Mouse (Mus musculus) limb, embryonic 14.5 days (tissue): ENCODE data around the gene Nudt5. TPM values are rescaled to one million over a fixed set of nuclear protein-coding genes. Genes with fewer than 3 reads are reported as not detected.

Source experiments
- ATAC-seq: fragments of 200-750 bp; cut with Nextera tagmentation; 2 replicates; pipeline ENCODE4 v1.8.0; 2017; ENCODE audit warnings: low read depth, moderate number of reproducible peaks, moderate TSS enrichment; ENCODE audit not compliant: low FRiP score
- DNase-seq: peaks from one replicate; pipeline ENCODE4 v3.0.0-alpha.2; 2015; ENCODE audit warnings: low spot score
- H3K27ac ChIP-seq: fragments of 300-500 bp; sonication (generic); replicated peaks from 2 replicates; pipeline ENCODE4 v1.5.1; 2014; ENCODE audit warnings: low read depth, mild to moderate bottlenecking, low read length, moderate library complexity, mixed read lengths
- H3K27me3 ChIP-seq: fragments of 300-500 bp; sonication (generic); 2 replicates; pipeline ENCODE4 v1.6.1; 2014; ENCODE audit warnings: low read length, mixed read lengths; ENCODE audit not compliant: control insufficient read depth, insufficient read depth
- H3K36me3 ChIP-seq: fragments of 300-500 bp; sonication (generic); 2 replicates; pipeline ENCODE4 v1.6.1; 2014; ENCODE audit warnings: mild to moderate bottlenecking, low read length, moderate library complexity, mixed read lengths; ENCODE audit not compliant: control insufficient read depth, insufficient read depth
- H3K4me1 ChIP-seq: fragments of 300-500 bp; sonication (generic); 2 replicates; pipeline ENCODE4 v1.6.1; 2014; ENCODE audit warnings: antibody characterized with exemption, low read length, mixed read lengths; ENCODE audit not compliant: control insufficient read depth, insufficient read depth
- H3K4me2 ChIP-seq: fragments of 300-500 bp; sonication (generic); replicated peaks from 2 replicates; pipeline ENCODE4 v1.6.1; 2014; ENCODE audit warnings: low read depth, mild to moderate bottlenecking, low read length, moderate library complexity; ENCODE audit not compliant: severe bottlenecking
- H3K4me3 ChIP-seq: fragments of 300-500 bp; sonication (generic); replicated peaks from 2 replicates; pipeline ENCODE4 v1.5.1; 2014; ENCODE audit warnings: low read length
- H3K9ac ChIP-seq: fragments of 300-500 bp; sonication (generic); 2 replicates; pipeline ENCODE4 v1.6.1; 2014; ENCODE audit warnings: mild to moderate bottlenecking, low read depth, low read length, moderate library complexity; ENCODE audit not compliant: severe bottlenecking
- H3K9me3 ChIP-seq: fragments of 300-500 bp; sonication (generic); 2 replicates; pipeline ENCODE4 v1.6.1; 2016; ENCODE audit warnings: low read length; ENCODE audit not compliant: control insufficient read depth
- POLR2A ChIP-seq: fragments of 200-500 bp; IDR thresholded peaks from 2 replicates; pipeline ENCODE4 v1.8.0; 2012; ENCODE audit warnings: inconsistent platforms, mild to moderate bottlenecking, moderate library complexity, borderline replicate concordance; ENCODE audit not compliant: insufficient read depth, insufficient read length; ENCODE audit errors: extremely low read depth
- WGBS: fragments of 180-500 bp; shearing (Covaris S2); extraction: QIAGEN DNeasy Blood & Tissue Kit; methylation state at CpG from one replicate; pipeline ENCODE4 v1.1.7; 2014; 5-methylcytosine and 5-hydroxymethylcytosine counted together
- polyA plus RNA-seq, 2 experiments: library from polyadenylated mRNA; depleted of rRNA in 1 of 2; stranded (reverse) in 1 of 2; unstranded in 1 of 2; fragments of >200 nt; fragmentation: Nextera tagmentation in 1 of 2; extraction: Ambion mirVana in 1 of 2; gene quantifications; 2 replicates each; pipeline versions ENCODE4 v1.2.1 to v1.2.3; 2012 to 2014

Nudt5 gene
- polyA plus RNA-seq, 2 experiments, result 34.6 to 56.4 TPM

DNA sequence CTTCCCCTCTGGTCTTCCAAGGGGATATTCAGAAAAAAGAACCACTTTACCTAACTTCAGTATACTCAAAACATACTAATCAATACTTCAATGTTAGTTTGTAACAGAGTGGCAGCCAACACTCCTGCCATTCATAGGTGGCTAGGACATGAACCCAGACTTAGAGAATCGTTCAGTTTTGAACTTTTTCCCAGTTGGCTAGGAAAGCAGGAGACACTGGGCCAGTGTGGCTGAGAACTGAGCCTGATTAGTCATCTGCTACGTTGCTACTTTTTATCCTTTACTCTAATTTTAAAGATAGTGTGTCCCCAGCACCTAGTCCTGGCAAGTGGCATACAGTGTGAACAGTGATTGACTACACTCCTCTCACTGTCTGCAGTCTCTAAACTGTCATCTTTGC, 22.9 kb downstream of the Nudt5 start:
- Histone ChIP-seq H3K27me3 (no peaks in the 10 kb centered on the region), H3K9me3 (no peaks in the 10 kb centered on the region), H3K4me3 (no peak overlapping the region), H3K4me1 (no peaks in the 10 kb centered on the region), H3K27ac (no peak overlapping the region), H3K9ac (no peak overlapping the region), H3K36me3 (peaks cover 72% of the 10 kb centered on the region), H3K4me2 (no peak overlapping the region)
- TF ChIP-seq POLR2A, result no peak
- 87% methylated on average over 2 of the region's 2 CpGs for WGBS
- no peak for ATAC-seq
- DNase-seq, result no peak

DNA sequence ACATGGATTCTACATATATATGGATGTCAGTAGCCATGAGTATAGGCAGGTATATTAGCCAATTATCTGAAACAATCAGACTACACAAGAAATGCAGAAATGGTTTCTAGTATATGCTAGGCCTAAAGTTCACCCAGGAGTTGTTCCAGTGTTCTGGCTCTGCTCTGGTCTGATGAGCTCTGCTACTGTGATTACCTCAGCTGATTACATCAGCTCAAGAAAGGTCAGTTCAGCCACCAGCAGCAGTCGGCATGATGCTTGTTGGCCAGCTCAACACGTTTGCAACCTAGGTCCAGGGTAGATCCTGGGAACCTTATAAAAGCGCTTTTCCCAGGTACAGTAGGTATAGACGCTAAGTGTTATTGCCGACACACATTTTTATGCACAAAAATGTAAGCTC, 24.9 kb downstream of the Nudt5 start:
- Histone ChIP-seq H3K4me2 (no peak overlapping the region), H3K36me3 (peaks cover 76% of the 10 kb centered on the region), H3K9ac (no peak overlapping the region), H3K4me1 (no peaks in the 10 kb centered on the region), H3K4me3 (no peak overlapping the region), H3K9me3 (no peaks in the 10 kb centered on the region), H3K27ac (no peak overlapping the region), H3K27me3 (no peaks in the 10 kb centered on the region)
- DNase-seq, result no peak
- ATAC-seq, result no peak
- no peak for TF ChIP-seq POLR2A
- WGBS, result 90% methylated on average over 5 of the region's 5 CpGs

DNA sequence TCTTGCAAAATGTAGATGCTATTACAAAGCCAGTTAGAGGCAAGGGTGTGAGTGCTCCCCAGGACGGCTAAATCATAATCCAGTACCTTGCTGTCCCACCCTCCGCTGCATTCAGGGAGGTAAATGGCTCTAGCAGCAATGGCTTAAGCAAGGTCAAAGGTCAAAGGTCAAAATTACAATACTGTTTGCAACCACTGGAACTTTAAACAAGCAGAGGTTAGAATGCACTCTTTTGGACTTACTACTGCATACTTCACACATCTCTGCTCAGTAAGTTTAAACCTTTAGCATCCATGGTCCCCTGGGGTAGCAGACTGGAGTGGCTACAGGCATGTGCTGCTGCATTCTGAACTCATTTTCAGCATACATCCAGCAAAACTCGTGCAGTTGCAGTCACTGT, 32.6 kb downstream of the Nudt5 start:
- DNase-seq, result no peak
- Histone ChIP-seq H3K9me3 (no peaks in the 10 kb centered on the region), H3K27ac (no peak overlapping the region), H3K9ac (no peak overlapping the region), H3K27me3 (no peaks in the 10 kb centered on the region), H3K4me3 (no peak overlapping the region), H3K4me2 (no peak overlapping the region), H3K36me3 (peaks cover 84% of the 10 kb centered on the region), H3K4me1 (no peaks in the 10 kb centered on the region)
- 68% methylated on average over 3 of the region's 3 CpGs for WGBS
- TF ChIP-seq POLR2A, result no peak
- ATAC-seq, result no peak

DNA sequence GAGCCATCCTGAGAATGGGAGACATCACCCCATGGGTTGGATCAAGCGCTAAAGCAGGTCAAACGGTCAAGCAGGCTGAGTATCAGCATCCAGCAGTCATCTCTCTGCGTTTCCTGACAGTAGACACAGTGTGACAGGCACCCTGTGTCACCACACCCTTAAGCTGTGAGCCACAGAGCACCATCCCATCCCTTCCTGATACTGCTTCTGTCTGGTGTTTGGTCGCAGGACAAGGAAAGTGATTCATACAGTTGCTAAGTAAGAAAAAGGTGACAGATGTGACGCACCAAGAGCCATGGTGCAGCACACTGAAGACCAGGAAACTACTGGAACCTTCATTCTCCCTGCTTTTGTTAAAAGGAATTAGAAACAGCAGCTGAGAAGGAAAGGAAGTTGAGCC, 44.0 kb downstream of the Nudt5 start:
- WGBS, result 85% methylated on average over 5 of the region's 5 CpGs
- Histone ChIP-seq H3K27ac (no peak overlapping the region), H3K9me3 (no peaks in the 10 kb centered on the region), H3K4me3 (no peak overlapping the region), H3K27me3 (no peaks in the 10 kb centered on the region), H3K36me3 (peaks cover 66% of the 10 kb centered on the region), H3K4me2 (no peak overlapping the region), H3K9ac (no peak overlapping the region), H3K4me1 (peaks cover 3% of the 10 kb centered on the region; the same call in 1 of the 2 replicates)
- DNase-seq (no peak), ATAC-seq (no peak)
- no peak for TF ChIP-seq POLR2A

DNA sequence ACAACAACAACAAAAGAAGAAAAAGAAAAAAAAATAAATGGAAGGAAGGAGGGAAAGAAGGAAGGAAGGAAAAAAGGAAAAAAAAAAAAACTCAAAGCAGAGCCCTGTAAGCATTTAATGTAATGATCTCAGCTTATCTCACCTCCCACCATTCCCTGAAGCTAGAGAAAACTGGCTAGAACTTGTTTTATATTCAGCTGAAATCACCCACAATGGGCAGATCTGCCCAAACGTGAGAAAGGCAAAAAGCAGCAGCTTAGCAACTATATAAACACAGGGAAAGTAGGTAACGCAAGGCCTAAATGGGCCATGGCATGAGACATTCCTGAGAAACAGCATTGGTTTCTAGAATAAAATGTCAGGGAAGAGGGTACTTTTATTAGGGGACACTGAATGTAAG, 44.6 kb downstream of the Nudt5 start:
- H3K36me3 ChIP-seq, result peaks cover 63% of the 10 kb centered on the region
- DNase-seq, result no peak
- TF ChIP-seq POLR2A, result no peak
- H3K4me1 ChIP-seq, result peaks cover 6% of the 10 kb centered on the region; the same call in 1 of the 2 replicates
- H3K9ac ChIP-seq, result no peak overlapping the region
- no peak for ATAC-seq
- H3K4me2 ChIP-seq, result no peak overlapping the region
- 57% methylated on average over 2 of the region's 2 CpGs for WGBS
- H3K27me3 ChIP-seq, result no peaks in the 10 kb centered on the region
- no peaks in the 10 kb centered on the region for H3K9me3 ChIP-seq
- no peak overlapping the region for H3K4me3 ChIP-seq
- no peak overlapping the region for H3K27ac ChIP-seq

DNA sequence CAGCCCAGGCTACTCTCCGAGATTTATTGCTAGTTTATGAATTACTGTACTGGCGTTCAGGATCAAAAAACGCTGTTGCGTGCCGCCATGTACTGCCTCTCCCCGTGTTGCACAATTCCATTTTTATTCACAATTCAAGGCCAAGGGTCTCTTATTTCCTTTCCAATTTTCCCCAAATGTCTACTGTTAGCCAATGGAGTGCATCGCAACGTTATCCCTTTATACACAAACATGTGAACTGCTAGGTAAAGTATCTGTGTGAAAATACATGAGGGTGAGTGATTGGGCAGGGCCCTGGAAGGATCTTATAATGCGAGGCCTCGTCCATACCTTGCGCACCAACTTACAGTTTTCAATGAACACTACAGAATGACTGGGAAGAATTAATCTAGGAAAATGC, 49.5 kb downstream of the Nudt5 start:
- H3K9ac ChIP-seq, result peak overlapping the region; percentile 93
- ATAC-seq (no peak), DNase-seq (no peak)
- peak overlapping the region; percentile 52 for H3K4me2 ChIP-seq
- peaks cover 29% of the 10 kb centered on the region for H3K36me3 ChIP-seq
- peaks cover 6% of the 10 kb centered on the region; the same call in 1 of the 2 replicates for H3K4me1 ChIP-seq
- TF ChIP-seq POLR2A, result no peak
- H3K4me3 ChIP-seq, result peak overlapping the region; percentile 92
- no peak overlapping the region; the same call in 1 of the 2 replicates for H3K27ac ChIP-seq
- WGBS, result 19% methylated on average over 11 of the region's 11 CpGs
- no peaks in the 10 kb centered on the region for H3K27me3 ChIP-seq
- no peaks in the 10 kb centered on the region for H3K9me3 ChIP-seq
